Mouse (Mus musculus): ENCODE measurements around the gene Cdc42se2.

GRCm38 (mm10) chr11:54697611-54698010 lies 89.9 kb downstream of the Cdc42se2 start:
- TF ChIP-seq POLR2A (IDR thresholded peaks at IDR 0.05; ENCODE audit: insufficient read depth, low read depth, low read length) (no peak), CTCF (IDR thresholded peaks at IDR 0.05; ENCODE audit: insufficient read depth, low read depth, low read length) (no peak)
